Mouse (Mus musculus): ENCODE data around the gene Kcnq4. TPM values are rescaled to one million over a fixed set of nuclear protein-coding genes. Genes with fewer than 3 reads are reported as not detected.

Kcnq4 gene
- polyA plus RNA-seq, 1 experiment from 2014 or later: 2.1 TPM

DNA sequence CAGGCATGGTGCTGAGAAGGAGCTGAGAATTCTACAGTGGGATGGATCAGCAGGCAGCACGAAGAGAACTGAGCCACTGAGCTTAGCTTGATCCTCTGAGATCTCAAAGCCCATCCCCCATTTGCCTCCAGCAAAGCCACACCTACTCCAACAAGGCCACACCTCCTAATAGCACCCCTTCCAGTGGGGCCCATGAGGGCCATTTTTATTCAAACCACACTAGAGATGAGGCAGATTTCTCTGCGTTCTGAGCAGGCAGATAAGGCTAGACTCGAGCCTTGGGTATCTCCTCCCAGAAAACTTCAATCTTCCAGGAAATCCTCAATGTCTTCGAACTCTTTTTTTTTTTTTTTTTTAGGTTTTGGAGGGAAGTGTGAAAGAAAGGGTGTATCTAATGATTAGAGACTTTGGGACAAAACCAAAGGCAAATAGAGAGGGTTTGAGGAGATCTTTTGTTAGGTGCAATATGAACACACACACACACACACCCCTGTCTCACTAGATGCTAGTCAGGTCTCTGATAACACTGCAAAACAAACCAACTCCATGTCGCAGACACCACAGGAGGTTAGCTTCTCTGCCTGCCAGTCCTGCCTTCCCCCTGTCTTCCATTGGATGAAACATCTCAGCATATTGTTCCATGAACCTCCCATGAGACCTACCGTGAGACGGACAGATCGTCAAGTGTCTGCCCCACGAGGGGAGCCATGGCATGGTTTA lies 65.0 kb downstream of the Kcnq4 start:
- WGBS: 56% methylated on average over 9 of the region's 9 CpGs
- Histone ChIP-seq H3K27ac (replicated peaks) (no peak overlapping the region), H3K27me3 (ENCODE audit: low read depth, poor library complexity, severe bottlenecking) (no peaks in the 10 kb centered on the region), H3K4me1 (0 out of 2 replicates have a peak, but pooled peaks cover 3% of the 10 kb centered on the region), H3K36me3 (no peaks in the 10 kb centered on the region), H3K9me3 (replicated peaks) (no peaks in the 10 kb centered on the region), H3K4me3 (no peak overlapping the region)
- DNase-seq (ENCODE audit: low spot score): no peak

DNA sequence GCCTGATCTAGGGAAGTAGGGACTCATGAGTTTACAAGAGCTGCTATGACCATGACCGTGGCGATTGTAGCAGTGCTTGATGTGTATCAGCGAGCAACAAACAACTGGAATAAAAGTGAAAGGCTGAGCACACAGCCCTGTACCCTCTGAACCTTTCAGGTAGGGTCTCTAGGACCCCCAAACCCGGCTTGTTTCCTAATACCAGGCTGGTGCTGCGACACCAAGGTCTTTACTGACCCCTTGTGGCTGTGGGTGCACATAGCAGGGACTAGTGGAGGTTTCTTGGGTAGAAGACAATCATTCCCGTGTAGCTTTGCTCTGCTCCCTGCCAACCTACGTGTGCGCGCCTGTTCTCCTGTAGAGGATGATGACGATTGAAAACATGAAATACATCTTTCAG lies 66.2 kb downstream of the Kcnq4 start:
- peak; percentile 72 for DNase-seq (ENCODE audit: low spot score)
- Histone ChIP-seq H3K27me3 (ENCODE audit: low read depth, poor library complexity, severe bottlenecking) (no peaks in the 10 kb centered on the region), H3K4me3 (no peak overlapping the region), H3K27ac (replicated peaks) (no peak overlapping the region), H3K9me3 (replicated peaks) (no peaks in the 10 kb centered on the region), H3K36me3 (no peaks in the 10 kb centered on the region), H3K4me1 (0 out of 2 replicates have a peak, but pooled peaks cover 3% of the 10 kb centered on the region)
- 31% methylated on average over 10 of the region's 10 CpGs for WGBS

DNA sequence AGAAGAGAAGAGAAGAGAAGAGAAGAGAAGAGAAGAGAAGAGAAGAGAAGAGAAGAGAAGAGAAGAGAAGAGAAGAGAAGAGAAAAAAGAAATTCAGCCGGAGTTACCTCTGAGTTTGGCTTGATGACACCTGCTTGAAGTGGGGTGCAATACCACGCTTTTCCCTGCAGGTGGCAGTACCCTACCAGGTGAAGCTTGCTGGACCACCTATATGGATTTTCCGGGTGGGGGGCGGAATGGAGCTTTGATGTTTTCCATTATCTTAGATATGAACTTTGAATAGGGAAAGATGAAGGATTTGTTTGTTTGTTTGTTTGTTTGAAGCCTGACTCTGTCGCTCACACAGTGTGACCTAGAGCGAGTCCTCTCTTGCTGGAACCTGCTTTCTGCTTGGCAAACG lies 67.5 kb downstream of the Kcnq4 start:
- 57% methylated on average over 7 of the region's 7 CpGs for WGBS

DNA sequence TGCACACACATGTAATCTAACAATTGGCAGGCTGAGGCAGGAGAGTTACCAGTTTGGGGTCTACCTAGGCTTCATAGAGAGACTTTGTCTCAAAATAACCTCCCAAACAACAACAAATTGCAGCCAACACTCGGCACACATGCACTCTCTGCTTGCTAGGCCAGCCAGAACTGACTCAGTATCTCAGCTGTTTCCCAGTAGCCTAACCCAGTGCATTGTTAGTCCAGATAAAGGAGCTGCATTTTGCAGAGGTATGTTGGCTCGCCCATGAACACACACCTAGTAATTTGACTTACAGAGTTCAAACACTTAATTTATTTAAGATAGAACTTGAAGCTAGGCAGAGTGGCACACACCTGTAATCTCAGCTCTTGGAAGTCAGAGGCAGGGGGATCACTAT lies 72.8 kb downstream of the Kcnq4 start:
- 84% methylated on average over 2 of the region's 2 CpGs for WGBS
- Histone ChIP-seq H3K9me3 (replicated peaks) (no peaks in the 10 kb centered on the region), H3K27me3 (ENCODE audit: low read depth, poor library complexity, severe bottlenecking) (peaks cover 26% of the 10 kb centered on the region), H3K4me3 (no peak overlapping the region), H3K4me1 (peaks cover 8% of the 10 kb centered on the region; the same call in 1 of the 2 replicates), H3K27ac (replicated peaks) (no peak overlapping the region), H3K36me3 (no peaks in the 10 kb centered on the region)
- DNase-seq (ENCODE audit: low spot score): no peak

More for the DNA sequence above, 67.5 kb downstream of the Kcnq4 start:
- H3K4me3 ChIP-seq: no peak overlapping the region
- no peaks in the 10 kb centered on the region for H3K36me3 ChIP-seq
- H3K4me1 ChIP-seq: 0 out of 2 replicates have a peak, but pooled peaks cover 3% of the 10 kb centered on the region
- H3K27me3 ChIP-seq (ENCODE audit: low read depth, poor library complexity, severe bottlenecking): no peaks in the 10 kb centered on the region
- H3K9me3 ChIP-seq (replicated peaks): no peaks in the 10 kb centered on the region
- H3K27ac ChIP-seq (replicated peaks): no peak overlapping the region
- DNase-seq (ENCODE audit: low spot score): no peak

DNA sequence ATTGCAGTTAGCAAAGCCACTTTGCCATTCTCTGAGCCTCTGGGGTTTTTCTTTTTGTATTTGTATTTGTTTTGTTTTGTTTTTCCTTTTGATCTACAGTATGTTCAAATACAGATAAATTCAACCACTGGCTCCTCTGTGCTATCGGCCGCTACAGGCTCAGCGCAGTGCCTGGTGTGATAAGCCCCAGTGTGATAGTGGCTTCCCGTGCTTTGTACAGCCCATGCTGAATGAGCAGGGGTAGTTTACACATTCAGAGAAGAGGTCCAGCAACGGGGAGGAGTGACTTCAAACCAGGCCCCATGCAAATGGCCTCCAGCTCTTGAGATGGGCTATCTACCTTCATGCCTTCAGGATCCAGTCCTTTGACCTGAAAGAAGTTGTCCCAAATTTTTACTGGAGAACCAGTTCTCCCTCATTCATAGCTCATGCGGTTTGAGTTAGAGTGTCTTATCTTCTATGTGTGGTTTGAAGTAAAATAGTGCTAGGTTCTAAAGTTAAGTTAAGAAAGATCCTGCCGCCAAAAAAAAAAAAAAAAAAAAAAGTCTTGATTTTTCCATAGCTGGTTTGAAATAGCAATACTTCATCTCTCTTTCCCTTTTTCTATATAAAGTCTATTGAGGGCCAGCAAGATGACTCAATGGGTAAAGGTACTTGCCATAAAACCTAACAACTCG lies 73.5 kb downstream of the Kcnq4 start:
- 82% methylated on average over 8 of the region's 8 CpGs for WGBS

DNA sequence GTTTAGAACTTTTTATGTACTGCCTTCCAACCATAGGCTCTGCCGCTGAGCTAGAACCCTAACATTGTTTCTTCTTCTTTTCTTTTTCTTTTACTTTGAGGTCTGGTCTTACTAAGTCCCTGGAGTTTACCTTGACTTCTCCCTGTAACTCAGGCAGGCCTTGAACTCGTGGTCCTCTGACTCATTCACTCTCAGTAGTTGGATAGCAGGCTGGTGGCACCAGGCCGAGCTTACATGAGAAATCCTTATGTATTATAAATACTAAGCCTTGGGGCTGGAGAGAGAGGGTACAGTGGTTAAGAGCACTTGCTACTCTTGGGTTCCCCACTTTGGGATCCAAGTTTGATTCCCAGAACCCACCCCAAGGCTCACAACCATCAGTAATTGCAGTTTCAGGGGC lies 74.8 kb downstream of the Kcnq4 start:
- no peaks in the 10 kb centered on the region for H3K9me3 ChIP-seq (replicated peaks)
- DNase-seq (ENCODE audit: low spot score): no peak
- 0 out of 2 replicates have a peak overlapping the region, but pooled peaks have one; percentile 9 for H3K27ac ChIP-seq (replicated peaks)
- 92% methylated on average over 3 of the region's 3 CpGs for WGBS
- H3K4me1 ChIP-seq: peaks cover 9% of the 10 kb centered on the region; the same call in 1 of the 2 replicates
- H3K36me3 ChIP-seq: no peaks in the 10 kb centered on the region
- peaks cover 46% of the 10 kb centered on the region for H3K27me3 ChIP-seq (ENCODE audit: low read depth, poor library complexity, severe bottlenecking)
- H3K4me3 ChIP-seq: no peak overlapping the region

More for the DNA sequence above, 73.5 kb downstream of the Kcnq4 start:
- H3K4me3 ChIP-seq: no peak overlapping the region
- no peak overlapping the region for H3K27ac ChIP-seq (replicated peaks)
- H3K27me3 ChIP-seq (ENCODE audit: low read depth, poor library complexity, severe bottlenecking): peaks cover 33% of the 10 kb centered on the region
- H3K4me1 ChIP-seq: peaks cover 9% of the 10 kb centered on the region; the same call in 1 of the 2 replicates
- no peaks in the 10 kb centered on the region for H3K36me3 ChIP-seq
- DNase-seq (ENCODE audit: low spot score): no peak
- no peaks in the 10 kb centered on the region for H3K9me3 ChIP-seq (replicated peaks)

DNA sequence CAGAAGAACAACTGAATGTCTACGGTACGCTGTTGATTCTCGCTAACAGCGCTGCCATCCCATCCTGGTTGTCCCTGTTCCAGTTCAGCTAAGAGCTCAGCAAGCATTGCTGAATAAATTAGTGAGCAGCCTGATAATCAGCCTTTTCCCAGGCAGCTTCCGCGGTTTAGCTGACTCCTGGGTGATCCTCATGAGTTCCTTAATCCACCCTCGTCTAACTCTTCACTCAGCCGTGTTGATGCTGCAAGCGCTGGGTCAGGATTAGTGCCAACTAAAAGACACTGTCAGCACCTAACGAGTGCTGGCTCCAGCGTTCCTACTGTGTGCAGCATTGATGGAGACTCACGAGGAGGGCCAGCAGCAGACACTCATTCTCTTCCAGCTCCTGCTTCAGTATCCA lies 77.4 kb downstream of the Kcnq4 start:
- Histone ChIP-seq H3K27ac (replicated peaks) (no peak overlapping the region), H3K27me3 (ENCODE audit: low read depth, poor library complexity, severe bottlenecking) (peaks cover 70% of the 10 kb centered on the region), H3K36me3 (no peaks in the 10 kb centered on the region), H3K4me1 (peaks cover 28% of the 10 kb centered on the region), H3K4me3 (no peak overlapping the region), H3K9me3 (replicated peaks) (no peaks in the 10 kb centered on the region)
- WGBS: 39% methylated on average over 12 of the region's 12 CpGs
- no peak for DNase-seq (ENCODE audit: low spot score)

DNA sequence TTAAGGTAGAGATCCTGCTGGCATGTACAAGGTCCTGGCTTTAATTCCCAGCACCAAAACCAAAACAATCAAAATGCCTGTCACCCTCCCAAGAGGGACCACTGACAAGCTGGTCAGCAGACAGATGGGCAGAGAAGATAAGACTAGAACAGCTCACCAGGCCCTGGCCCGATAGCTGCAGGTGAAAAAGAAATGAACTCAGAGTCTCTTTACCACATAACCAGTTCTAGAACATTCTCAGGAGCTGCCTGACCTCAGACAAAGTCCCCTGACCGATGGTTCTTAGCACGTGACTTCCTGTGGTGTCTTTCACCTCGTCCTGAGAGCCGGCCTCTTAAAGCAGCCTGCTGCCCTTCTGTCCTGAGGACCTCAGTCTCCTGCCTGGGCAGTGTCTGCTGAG lies 78.8 kb downstream of the Kcnq4 start:
- H3K27ac ChIP-seq (replicated peaks): no peak overlapping the region
- peaks cover 82% of the 10 kb centered on the region for H3K27me3 ChIP-seq (ENCODE audit: low read depth, poor library complexity, severe bottlenecking)
- no peak overlapping the region for H3K4me3 ChIP-seq
- 81% methylated on average over 5 of the region's 5 CpGs for WGBS
- DNase-seq (ENCODE audit: low spot score): no peak
- peaks cover 31% of the 10 kb centered on the region for H3K4me1 ChIP-seq
- no peaks in the 10 kb centered on the region for H3K36me3 ChIP-seq
- H3K9me3 ChIP-seq (replicated peaks): no peaks in the 10 kb centered on the region

DNA sequence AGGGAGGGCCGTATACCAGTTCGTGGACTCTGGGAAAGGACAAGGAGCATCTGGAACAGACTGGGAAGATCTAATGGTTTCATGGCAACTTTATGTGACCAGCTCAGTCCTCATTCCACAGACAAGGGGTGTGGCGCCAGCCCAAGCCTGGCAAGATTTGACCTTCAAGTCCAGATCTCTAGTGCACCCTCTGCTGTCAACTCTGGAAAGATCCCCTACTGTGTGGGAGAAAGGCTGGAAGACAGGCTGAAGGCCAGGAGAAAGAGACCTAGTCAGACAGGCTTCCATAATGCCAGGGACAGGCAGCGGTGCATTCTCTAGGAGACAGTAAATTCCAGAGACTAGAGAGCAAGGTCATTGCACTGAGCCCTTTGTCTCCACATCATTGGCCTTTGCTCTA lies 79.9 kb downstream of the Kcnq4 start:
- no peaks in the 10 kb centered on the region for H3K9me3 ChIP-seq (replicated peaks)
- H3K4me1 ChIP-seq: peaks cover 31% of the 10 kb centered on the region
- H3K27ac ChIP-seq (replicated peaks): no peak overlapping the region
- 84% methylated on average over 4 of the region's 4 CpGs for WGBS
- H3K4me3 ChIP-seq: no peak overlapping the region
- H3K27me3 ChIP-seq (ENCODE audit: low read depth, poor library complexity, severe bottlenecking): peaks cover 79% of the 10 kb centered on the region
- no peaks in the 10 kb centered on the region for H3K36me3 ChIP-seq
- DNase-seq (ENCODE audit: low spot score): no peak

DNA sequence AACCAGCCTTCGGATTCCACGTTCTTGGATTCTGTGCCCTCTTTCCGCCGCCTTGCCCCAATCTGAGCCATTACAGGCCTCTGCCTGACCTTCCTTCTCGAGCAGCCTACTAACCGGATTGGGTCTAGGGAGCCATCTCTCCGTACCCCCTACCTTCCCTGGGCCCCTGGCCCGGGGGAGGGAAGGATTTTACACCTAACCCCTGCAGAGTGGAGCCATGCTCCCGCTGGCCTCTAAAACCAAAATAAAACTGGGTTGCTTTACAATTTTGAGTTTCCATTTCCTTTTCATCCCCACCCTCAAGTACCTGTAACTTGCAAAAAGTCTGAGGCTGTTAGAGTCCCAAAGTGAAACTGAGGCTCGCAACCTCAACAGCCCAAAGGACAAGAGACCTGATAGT lies 80.9 kb downstream of the Kcnq4 start:
- Histone ChIP-seq H3K4me1 (peaks cover 31% of the 10 kb centered on the region), H3K27me3 (ENCODE audit: low read depth, poor library complexity, severe bottlenecking) (peaks cover 73% of the 10 kb centered on the region), H3K36me3 (no peaks in the 10 kb centered on the region), H3K9me3 (replicated peaks) (no peaks in the 10 kb centered on the region), H3K4me3 (peak overlapping the region; percentile 82), H3K27ac (replicated peaks) (peak overlapping the region; percentile 78)
- no peak for DNase-seq (ENCODE audit: low spot score)
- WGBS: 12% methylated on average over 10 of the region's 10 CpGs

DNA sequence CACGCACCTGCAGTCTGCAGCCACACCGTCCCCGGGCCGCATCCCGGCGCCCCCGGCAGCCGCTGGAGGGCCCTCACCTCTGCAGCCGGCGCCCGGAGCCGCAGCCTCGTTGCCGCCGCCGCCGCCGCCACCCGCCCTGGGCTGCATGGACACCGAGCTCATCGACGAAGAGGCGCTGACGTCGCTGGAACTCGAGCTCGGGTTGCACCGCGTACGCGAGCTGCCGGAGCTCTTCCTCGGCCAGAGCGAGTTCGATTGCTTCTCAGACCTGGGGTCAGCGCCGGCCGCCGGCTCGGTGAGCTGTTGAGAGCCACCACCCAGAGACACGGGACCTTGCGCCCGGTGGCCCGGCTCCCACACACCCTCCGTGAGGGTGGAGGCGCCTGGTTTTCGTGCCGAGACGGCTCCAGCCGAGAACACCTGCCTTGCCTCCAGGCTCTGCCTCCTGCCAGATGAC lies 81.3 kb downstream of the Kcnq4 start:
- Histone ChIP-seq H3K4me3 (peak overlapping the region; percentile 82), H3K9me3 (replicated peaks) (no peaks in the 10 kb centered on the region), H3K4me1 (peaks cover 31% of the 10 kb centered on the region), H3K27me3 (ENCODE audit: low read depth, poor library complexity, severe bottlenecking) (peaks cover 68% of the 10 kb centered on the region), H3K36me3 (no peaks in the 10 kb centered on the region), H3K27ac (replicated peaks) (peak overlapping the region; percentile 78)
- under 1% methylated on average over 50 of the region's 50 CpGs for WGBS
- DNase-seq (ENCODE audit: low spot score): peak; percentile 72

DNA sequence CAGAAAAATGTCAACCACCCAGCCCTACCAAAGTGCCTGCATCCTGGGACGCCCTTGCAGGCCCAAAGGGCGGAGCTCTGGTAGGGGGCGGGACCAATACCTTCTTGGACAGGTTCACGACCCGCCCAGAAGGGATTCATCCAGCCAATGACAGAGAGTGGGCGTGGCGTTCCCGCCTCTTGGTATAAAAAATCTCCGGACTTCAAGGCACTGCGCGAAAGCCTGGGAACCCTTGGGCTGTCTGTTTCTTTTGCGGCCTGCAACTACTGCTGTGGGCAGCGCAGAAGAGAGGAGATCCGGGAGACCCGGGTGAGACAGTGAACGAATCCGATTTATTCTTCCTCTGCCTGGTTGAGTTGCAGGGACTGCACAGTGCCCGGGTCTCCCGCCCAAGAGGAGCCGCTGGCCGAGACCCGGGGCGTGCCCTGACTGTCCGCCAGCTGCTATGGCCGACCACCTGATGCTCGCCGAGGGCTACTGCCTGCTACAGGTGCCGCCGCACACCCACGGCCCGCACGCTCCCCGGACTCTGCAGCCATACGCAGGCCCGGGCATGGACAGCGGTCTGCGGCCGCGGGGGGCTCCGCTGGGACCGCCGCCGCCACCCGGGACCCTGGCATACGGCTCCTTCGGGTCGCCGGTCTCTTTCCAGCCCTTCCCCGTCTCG lies 81.9 kb downstream of the Kcnq4 start, which contains the start of gene Cited4:
Gene Cited4, plus strand, starts transcription at position 215 of the 667 bp plus-strand sequence.
- H3K9me3 ChIP-seq (replicated peaks): no peaks in the 10 kb centered on the region
- peak within 1 kb of the TSS; percentile 78 for H3K27ac ChIP-seq (replicated peaks)
- peak; percentile 91 for DNase-seq (ENCODE audit: low spot score)
- under 1% methylated on average over 50 of the region's 50 CpGs for WGBS
- peaks cover 31% of the 10 kb centered on the region for H3K4me1 ChIP-seq
- peaks cover 67% of the 10 kb centered on the region for H3K27me3 ChIP-seq (ENCODE audit: low read depth, poor library complexity, severe bottlenecking)
- no peaks in the 10 kb centered on the region for H3K36me3 ChIP-seq
- peak within 1 kb of the TSS; percentile 82 for H3K4me3 ChIP-seq
